Mouse (Mus musculus): ENCODE results near the gene Sf3b5. TPM values are rescaled to one million over a fixed set of nuclear protein-coding genes. Genes with fewer than 3 reads are reported as not detected.

Gene Sf3b5
- polyA plus RNA-seq, 1 experiment from 2014 or later: 35.9 TPM

- DNase-seq (ENCODE audit: low spot score) (no peak), ATAC-seq (ENCODE audit: insufficient read depth, low FRiP score, low TSS enrichment) (no peak)
- H3K4me1 ChIP-seq (ENCODE audit: control insufficient read depth, insufficient read depth, low read length): no peaks in the 10 kb centered on the region
- H3K27ac ChIP-seq (ENCODE audit: low read depth, low read length): no peak overlapping the region
- H3K9me3 ChIP-seq (ENCODE audit: control insufficient read depth, low read length): no peaks in the 10 kb centered on the region
- H3K4me3 ChIP-seq (ENCODE audit: low read depth, low read length): no peak overlapping the region
- 78% methylated on average over 4 of the region's 4 CpGs for WGBS
- no peaks in the 10 kb centered on the region for H3K36me3 ChIP-seq (ENCODE audit: control insufficient read depth, insufficient read depth, low read length)
- H3K4me2 ChIP-seq (ENCODE audit: low read depth): no peak overlapping the region
- no peak overlapping the region for H3K9ac ChIP-seq (ENCODE audit: low read length)
- H3K27me3 ChIP-seq (ENCODE audit: control insufficient read depth, insufficient read depth, low read length): no peaks in the 10 kb centered on the region
Observed at GRCm38 (mm10) chr10:12986943-12987342, 18.2 kb upstream of the Sf3b5 start.

DNA sequence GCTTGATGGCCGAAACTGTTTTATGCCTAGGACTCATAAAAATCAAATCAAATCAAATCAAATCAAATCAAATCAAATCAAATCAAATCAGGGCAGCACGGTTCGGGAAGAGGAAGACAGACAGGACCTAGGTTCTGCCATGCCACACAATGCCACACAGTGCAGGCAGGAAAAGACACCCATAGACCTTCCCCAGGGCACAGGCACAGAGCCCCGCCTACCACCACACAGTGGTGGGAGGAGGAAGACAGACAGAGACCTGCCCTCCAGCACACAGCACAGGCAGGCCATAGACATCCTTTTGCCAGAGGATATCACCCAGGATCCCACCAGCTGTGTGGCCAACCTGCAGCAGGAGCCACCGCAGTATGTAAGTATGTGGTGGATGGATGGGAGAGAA lies 13.2 kb upstream of the Sf3b5 start:
- Histone ChIP-seq H3K27ac (ENCODE audit: low read depth, low read length) (no peak overlapping the region), H3K36me3 (ENCODE audit: control insufficient read depth, insufficient read depth, low read length) (no peaks in the 10 kb centered on the region), H3K4me3 (ENCODE audit: low read depth, low read length) (no peak overlapping the region), H3K4me1 (ENCODE audit: control insufficient read depth, insufficient read depth, low read length) (no peaks in the 10 kb centered on the region), H3K27me3 (ENCODE audit: control insufficient read depth, insufficient read depth, low read length) (no peaks in the 10 kb centered on the region), H3K4me2 (ENCODE audit: low read depth) (no peak overlapping the region), H3K9ac (ENCODE audit: low read length) (no peak overlapping the region), H3K9me3 (ENCODE audit: control insufficient read depth, low read length) (no peaks in the 10 kb centered on the region)
- ATAC-seq (ENCODE audit: insufficient read depth, low FRiP score, low TSS enrichment): no peak
- DNase-seq (ENCODE audit: low spot score): no peak
- WGBS: 91% methylated on average over 5 of the region's 5 CpGs

DNA sequence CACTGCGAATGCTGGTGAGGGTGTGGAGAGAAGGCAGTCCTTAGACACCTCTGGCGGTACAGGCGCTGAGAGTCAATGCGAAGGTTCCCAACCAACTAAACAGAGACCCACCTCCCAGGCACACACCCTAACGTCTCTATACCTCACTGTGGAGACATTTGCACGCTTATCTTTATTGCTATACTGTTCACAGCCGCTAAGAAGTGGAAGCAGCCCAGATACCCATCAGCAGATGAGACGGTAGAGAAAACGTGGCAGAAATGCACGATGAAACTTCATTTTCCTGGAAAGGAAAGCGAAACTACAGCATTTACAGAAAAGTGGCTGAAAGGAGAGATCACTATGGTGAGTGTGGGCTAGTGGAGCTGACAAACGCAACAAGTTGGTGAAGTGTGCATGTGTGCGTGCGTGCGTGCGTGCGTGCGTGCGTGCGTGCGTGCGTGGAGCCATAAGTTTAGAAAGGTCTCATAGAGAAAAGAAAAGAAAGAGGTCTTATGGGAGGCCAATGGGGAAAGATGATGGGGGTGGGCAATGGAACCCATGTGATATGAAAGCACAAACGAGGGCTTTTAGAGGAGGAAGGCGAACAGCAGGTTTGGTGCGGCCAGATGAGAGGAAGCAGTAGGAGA lies 11.6 kb upstream of the Sf3b5 start:
- no peak for DNase-seq (ENCODE audit: low spot score)
- Histone ChIP-seq H3K4me3 (ENCODE audit: low read depth, low read length) (no peak overlapping the region), H3K27ac (ENCODE audit: low read depth, low read length) (no peak overlapping the region), H3K9ac (ENCODE audit: low read length) (no peak overlapping the region), H3K9me3 (ENCODE audit: control insufficient read depth, low read length) (no peaks in the 10 kb centered on the region), H3K27me3 (ENCODE audit: control insufficient read depth, insufficient read depth, low read length) (no peaks in the 10 kb centered on the region), H3K36me3 (ENCODE audit: control insufficient read depth, insufficient read depth, low read length) (no peaks in the 10 kb centered on the region), H3K4me1 (ENCODE audit: control insufficient read depth, insufficient read depth, low read length) (no peaks in the 10 kb centered on the region), H3K4me2 (ENCODE audit: low read depth) (no peak overlapping the region)
- no peak for ATAC-seq (ENCODE audit: insufficient read depth, low FRiP score, low TSS enrichment)
- 89% methylated on average over 25 of the region's 25 CpGs for WGBS

GRCm38 (mm10) chr10:12996736-12997477 lies 8.2 kb upstream of the Sf3b5 start:
- Histone ChIP-seq H3K4me3 (ENCODE audit: low read depth, low read length) (no peak overlapping the region), H3K4me2 (ENCODE audit: low read depth) (no peak overlapping the region), H3K4me1 (ENCODE audit: control insufficient read depth, insufficient read depth, low read length) (no peaks in the 10 kb centered on the region), H3K27me3 (ENCODE audit: control insufficient read depth, insufficient read depth, low read length) (no peaks in the 10 kb centered on the region), H3K27ac (ENCODE audit: low read depth, low read length) (no peak overlapping the region), H3K36me3 (ENCODE audit: control insufficient read depth, insufficient read depth, low read length) (no peaks in the 10 kb centered on the region), H3K9me3 (ENCODE audit: control insufficient read depth, low read length) (no peaks in the 10 kb centered on the region), H3K9ac (ENCODE audit: low read length) (no peak overlapping the region)
- ATAC-seq (ENCODE audit: insufficient read depth, low FRiP score, low TSS enrichment): peak; percentile 83
- peak; percentile 81 for DNase-seq (ENCODE audit: low spot score)
- WGBS: 43% methylated on average over 17 of the region's 17 CpGs

DNA sequence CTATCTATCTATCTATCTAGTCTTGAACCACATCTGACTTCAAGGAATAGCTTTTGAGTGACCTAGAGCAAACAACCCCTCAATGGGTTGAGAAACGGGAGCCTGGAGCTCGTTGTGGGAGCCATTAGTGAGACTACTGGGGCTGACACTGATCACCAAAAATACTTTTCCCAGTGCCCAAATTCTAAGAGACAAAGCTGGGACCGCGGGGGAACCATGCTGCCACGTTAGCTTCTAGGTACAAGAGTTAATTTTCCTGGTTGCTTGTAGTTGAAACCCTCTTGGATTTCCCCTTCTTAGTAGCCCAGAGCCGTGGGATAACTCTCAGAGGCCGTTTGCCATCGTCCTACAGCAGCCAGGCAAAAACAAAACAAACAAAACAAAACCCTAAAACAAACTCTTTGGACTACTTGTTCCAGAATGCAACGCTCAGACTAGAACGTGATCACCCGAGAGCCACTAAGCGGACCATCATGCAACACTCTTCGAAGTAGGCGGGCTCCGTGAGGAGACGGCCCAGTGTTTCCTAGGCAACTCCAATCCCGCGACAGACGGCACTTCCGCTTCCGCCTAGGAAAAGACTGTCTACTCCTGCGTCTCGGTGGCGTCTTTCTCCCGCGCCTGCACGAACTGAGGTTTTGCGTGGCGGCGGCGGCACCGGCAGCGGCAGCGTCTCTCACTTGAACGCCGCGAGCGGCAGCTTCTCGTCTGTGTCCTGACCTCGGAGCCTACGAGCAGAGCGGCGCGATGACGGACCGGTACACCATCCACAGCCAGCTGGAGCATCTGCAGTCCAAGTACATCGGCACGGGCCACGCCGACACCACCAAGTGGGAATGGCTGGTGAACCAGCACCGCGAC lies 3.0 kb downstream of the Sf3b5 start:
- Histone ChIP-seq H3K27me3 (ENCODE audit: control insufficient read depth, insufficient read depth, low read length) (no peaks in the 10 kb centered on the region), H3K4me3 (ENCODE audit: low read depth, low read length) (peak overlapping the region; percentile 93), H3K4me1 (ENCODE audit: control insufficient read depth, insufficient read depth, low read length) (peaks cover 5% of the 10 kb centered on the region; the same call in 1 of the 2 replicates), H3K9ac (ENCODE audit: low read length) (peak overlapping the region; percentile 73), H3K27ac (ENCODE audit: low read depth, low read length) (peak overlapping the region; percentile 15; the same call in 1 of the 2 replicates), H3K4me2 (ENCODE audit: low read depth) (peak overlapping the region; percentile 73), H3K36me3 (ENCODE audit: control insufficient read depth, insufficient read depth, low read length) (no peaks in the 10 kb centered on the region), H3K9me3 (ENCODE audit: control insufficient read depth, low read length) (no peaks in the 10 kb centered on the region)
- DNase-seq (ENCODE audit: low spot score) (peak; percentile 95), ATAC-seq (ENCODE audit: insufficient read depth, low FRiP score, low TSS enrichment) (peak; percentile 99)
- WGBS: 3% methylated on average over 52 of the region's 52 CpGs

- H3K27ac ChIP-seq (ENCODE audit: low read depth, low read length): no peak overlapping the region; the same call in 1 of the 2 replicates
- no peak; the same call in none of the 2 replicates for ATAC-seq (ENCODE audit: insufficient read depth, low FRiP score, low TSS enrichment)
- 2% methylated on average over 29 of the region's 29 CpGs for WGBS
Observed at GRCm38 (mm10) chr10:13008737-13009121, 3.6 kb downstream of the Sf3b5 start.

GRCm38 (mm10) chr10:13014026-13014425 lies 8.9 kb downstream of the Sf3b5 start:
- WGBS: 73% methylated on average over 7 of the region's 7 CpGs
- H3K4me3 ChIP-seq (ENCODE audit: low read depth, low read length): no peak overlapping the region
- DNase-seq (ENCODE audit: low spot score): no peak

More at GRCm38 (mm10) chr10:13008737-13009121, 3.6 kb downstream of the Sf3b5 start:
- Histone ChIP-seq H3K4me3 (ENCODE audit: low read depth, low read length) (peak overlapping the region; percentile 93), H3K9ac (ENCODE audit: low read length) (peak overlapping the region; percentile 73), H3K4me2 (ENCODE audit: low read depth) (peak overlapping the region; percentile 69), H3K36me3 (ENCODE audit: control insufficient read depth, insufficient read depth, low read length) (no peaks in the 10 kb centered on the region), H3K4me1 (ENCODE audit: control insufficient read depth, insufficient read depth, low read length) (peaks cover 5% of the 10 kb centered on the region; the same call in 1 of the 2 replicates), H3K9me3 (ENCODE audit: control insufficient read depth, low read length) (no peaks in the 10 kb centered on the region), H3K27me3 (ENCODE audit: control insufficient read depth, insufficient read depth, low read length) (no peaks in the 10 kb centered on the region)
- no peak for DNase-seq (ENCODE audit: low spot score)

GRCm38 (mm10) chr10:13016573-13016972 lies 11.4 kb downstream of the Sf3b5 start:
- no peak overlapping the region for H3K4me3 ChIP-seq (ENCODE audit: low read depth, low read length)
- H3K9ac ChIP-seq (ENCODE audit: low read length): no peak overlapping the region
- ATAC-seq (ENCODE audit: insufficient read depth, low FRiP score, low TSS enrichment) (peak; percentile 29; the same call in 1 of the 2 replicates), DNase-seq (ENCODE audit: low spot score) (peak; percentile 35)
- H3K36me3 ChIP-seq (ENCODE audit: control insufficient read depth, insufficient read depth, low read length): no peaks in the 10 kb centered on the region
- H3K4me2 ChIP-seq (ENCODE audit: low read depth): no peak overlapping the region
- H3K9me3 ChIP-seq (ENCODE audit: control insufficient read depth, low read length): no peaks in the 10 kb centered on the region
- no peak overlapping the region for H3K27ac ChIP-seq (ENCODE audit: low read depth, low read length)
- H3K4me1 ChIP-seq (ENCODE audit: control insufficient read depth, insufficient read depth, low read length): no peaks in the 10 kb centered on the region
- H3K27me3 ChIP-seq (ENCODE audit: control insufficient read depth, insufficient read depth, low read length): no peaks in the 10 kb centered on the region
- 28% methylated on average over 4 of the region's 4 CpGs for WGBS

More at GRCm38 (mm10) chr10:13014026-13014425, 8.9 kb downstream of the Sf3b5 start:
- peaks cover 4% of the 10 kb centered on the region; the same call in 1 of the 2 replicates for H3K4me1 ChIP-seq (ENCODE audit: control insufficient read depth, insufficient read depth, low read length)
- H3K27ac ChIP-seq (ENCODE audit: low read depth, low read length): no peak overlapping the region
- H3K36me3 ChIP-seq (ENCODE audit: control insufficient read depth, insufficient read depth, low read length): no peaks in the 10 kb centered on the region
- H3K9me3 ChIP-seq (ENCODE audit: control insufficient read depth, low read length): no peaks in the 10 kb centered on the region
- H3K27me3 ChIP-seq (ENCODE audit: control insufficient read depth, insufficient read depth, low read length): no peaks in the 10 kb centered on the region
- H3K4me2 ChIP-seq (ENCODE audit: low read depth): no peak overlapping the region
- no peak for ATAC-seq (ENCODE audit: insufficient read depth, low FRiP score, low TSS enrichment)
- H3K9ac ChIP-seq (ENCODE audit: low read length): no peak overlapping the region
